Mouse (Mus musculus): ENCODE measurements around the gene Prmt3.

DNA sequence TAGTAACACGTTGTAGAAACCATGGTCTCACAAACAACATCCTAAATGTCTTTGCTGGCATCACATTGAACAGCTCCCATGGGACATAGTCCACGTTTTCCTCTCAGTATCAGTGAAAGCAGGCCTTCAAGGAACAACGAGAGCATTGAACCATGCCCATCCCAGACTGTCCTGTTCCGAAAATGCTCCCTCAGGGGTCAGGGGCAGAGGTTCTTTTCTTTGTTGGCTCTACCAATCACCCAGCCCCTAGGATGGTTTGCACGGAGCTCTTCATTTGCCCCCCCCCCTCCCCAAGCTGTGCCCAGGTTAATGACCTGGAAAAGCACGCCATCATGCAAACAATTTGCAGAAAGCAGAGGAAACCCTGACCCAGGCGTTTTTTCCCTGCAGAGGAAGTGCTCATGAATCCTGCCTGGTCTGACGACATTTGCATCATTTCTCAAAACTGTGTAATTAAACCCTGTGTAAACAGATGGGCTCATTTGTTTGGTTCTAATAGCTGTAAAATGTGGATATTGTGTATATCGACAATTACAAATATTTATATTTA lies 123.9 kb downstream of the Prmt3 start:
- TF ChIP-seq CTCF (IDR thresholded peaks at IDR 0.05; ENCODE audit: insufficient read depth, low read depth, low read length) = no peak
- no peak for TF ChIP-seq POLR2A (IDR thresholded peaks at IDR 0.05; ENCODE audit: insufficient read depth, low read depth, low read length)

All from olfactory bulb, adult 2 months (tissue).